Mouse (Mus musculus) heart, embryonic 13.5 days (tissue): ENCODE results near the gene Clasp2. TPM values are rescaled to one million over a fixed set of nuclear protein-coding genes. Genes with fewer than 3 reads are reported as not detected.

ENCODE experiments used
- ATAC-seq: fragments of 200-750 bp; cut with Nextera tagmentation; 2 replicates; pipeline ENCODE4 v1.8.0; 2017; ENCODE audit warnings: moderate TSS enrichment; ENCODE audit not compliant: insufficient number of reproducible peaks, low FRiP score, low TSS enrichment; ENCODE audit errors: extremely low read depth
- H3K27ac ChIP-seq: fragments of 300-500 bp; sonication (generic); replicated peaks from 2 replicates; pipeline ENCODE4 v1.5.1; 2015; ENCODE audit warnings: moderate library complexity, mild to moderate bottlenecking, inconsistent platforms
- H3K27me3 ChIP-seq: fragments of 300-500 bp; sonication (generic); replicated peaks from 2 replicates; pipeline ENCODE4 v1.6.1; 2015; ENCODE audit warnings: mild to moderate bottlenecking, inconsistent platforms
- H3K36me3 ChIP-seq: fragments of 300-500 bp; sonication (generic); 2 replicates; pipeline ENCODE4 v1.6.1; 2015; ENCODE audit warnings: mild to moderate bottlenecking, inconsistent platforms
- H3K4me1 ChIP-seq: fragments of 300-500 bp; sonication (generic); 2 replicates; pipeline ENCODE4 v1.6.1; 2015; ENCODE audit warnings: inconsistent platforms
- H3K4me2 ChIP-seq: fragments of 300-500 bp; sonication (generic); 2 replicates; pipeline ENCODE4 v1.6.1; 2015; ENCODE audit warnings: inconsistent platforms, mild to moderate bottlenecking, moderate library complexity
- H3K4me3 ChIP-seq: fragments of 300-500 bp; sonication (generic); 2 replicates; pipeline ENCODE4 v1.5.1; 2015; ENCODE audit warnings: moderate library complexity, mild to moderate bottlenecking, inconsistent platforms
- H3K9ac ChIP-seq: fragments of 300-500 bp; sonication (generic); 2 replicates; pipeline ENCODE4 v1.6.1; 2015; ENCODE audit warnings: inconsistent platforms, mild to moderate bottlenecking, moderate library complexity
- H3K9me3 ChIP-seq: fragments of 300-500 bp; sonication (generic); 2 replicates; pipeline ENCODE4 v1.6.1; 2016; ENCODE audit warnings: inconsistent platforms
- WGBS: fragments of 180-500 bp; shearing (Covaris S2); methylation state at CpG from one replicate; pipeline ENCODE4 v1.1.7; 2015; ENCODE audit warnings: mixed read lengths; 5-methylcytosine and 5-hydroxymethylcytosine counted together
- polyA plus RNA-seq: library from polyadenylated mRNA; unstranded; fragments of >200 nt; fragmentation: Nextera tagmentation; extraction: Ambion mirVana; gene quantifications from 2 replicates; pipeline ENCODE4 v1.2.1, GENCODE M21; 2015

The Clasp2 gene
- polyA plus RNA-seq, 1 experiment from 2014 or later: 20.3 TPM

DNA sequence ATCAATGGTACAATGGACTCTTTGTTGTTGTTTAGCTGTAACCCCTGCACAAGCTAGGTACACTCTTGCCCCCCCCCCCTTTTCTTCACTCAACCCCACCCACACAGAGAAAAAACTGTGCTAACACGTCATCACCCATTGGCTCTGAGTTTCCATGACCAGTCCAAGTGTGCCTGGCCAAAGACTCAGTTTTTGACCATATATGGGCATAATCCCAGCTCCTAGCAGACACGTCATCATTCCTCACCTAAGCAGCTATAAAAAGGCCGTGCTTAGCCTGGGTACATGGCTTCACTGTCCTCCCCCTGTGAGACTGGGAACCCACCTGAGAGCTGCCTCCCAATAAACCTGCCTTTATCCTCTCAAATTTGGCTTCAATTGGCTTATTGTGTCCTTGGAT is 15.1 kb upstream of the Clasp2 start:
- H3K9ac ChIP-seq: no peak overlapping the region
- no peaks in the 10 kb centered on the region for H3K36me3 ChIP-seq
- no peak overlapping the region for H3K27ac ChIP-seq
- no peak overlapping the region for H3K4me2 ChIP-seq
- no peaks in the 10 kb centered on the region for H3K27me3 ChIP-seq
- no peak overlapping the region for H3K4me3 ChIP-seq
- H3K4me1 ChIP-seq: no peaks in the 10 kb centered on the region
- no peaks in the 10 kb centered on the region for H3K9me3 ChIP-seq
- ATAC-seq: no peak
- WGBS: 50% methylated on average over 3 of the region's 3 CpGs

GRCm38 (mm10) chr9:113726991-113727680 is 14.1 kb upstream of the Clasp2 start:
- ATAC-seq: no peak
- H3K9me3 ChIP-seq: no peaks in the 10 kb centered on the region
- no peak overlapping the region for H3K9ac ChIP-seq
- H3K4me2 ChIP-seq: no peak overlapping the region
- H3K4me3 ChIP-seq: no peak overlapping the region
- no peaks in the 10 kb centered on the region for H3K36me3 ChIP-seq
- no peaks in the 10 kb centered on the region for H3K4me1 ChIP-seq
- 83% methylated on average over 18 of the region's 18 CpGs for WGBS
- H3K27ac ChIP-seq: no peak overlapping the region
- H3K27me3 ChIP-seq: no peaks in the 10 kb centered on the region

- Histone ChIP-seq H3K27ac (no peak overlapping the region), H3K9ac (no peak overlapping the region), H3K9me3 (no peaks in the 10 kb centered on the region), H3K36me3 (no peaks in the 10 kb centered on the region), H3K27me3 (no peaks in the 10 kb centered on the region), H3K4me2 (no peak overlapping the region), H3K4me3 (no peak overlapping the region), H3K4me1 (no peaks in the 10 kb centered on the region)
- ATAC-seq: no peak
- WGBS: 62% methylated on average over 3 of the region's 3 CpGs
Measured at GRCm38 (mm10) chr9:113731540-113731939, 9.7 kb upstream of the Clasp2 start.

GRCm38 (mm10) chr9:113735920-113736319 is 5.4 kb upstream of the Clasp2 start:
- Histone ChIP-seq H3K9me3 (no peaks in the 10 kb centered on the region), H3K9ac (no peak overlapping the region), H3K4me2 (no peak overlapping the region), H3K4me1 (peaks cover 13% of the 10 kb centered on the region), H3K4me3 (no peak overlapping the region), H3K36me3 (no peaks in the 10 kb centered on the region), H3K27me3 (no peaks in the 10 kb centered on the region), H3K27ac (no peak overlapping the region)
- no peak for ATAC-seq

DNA sequence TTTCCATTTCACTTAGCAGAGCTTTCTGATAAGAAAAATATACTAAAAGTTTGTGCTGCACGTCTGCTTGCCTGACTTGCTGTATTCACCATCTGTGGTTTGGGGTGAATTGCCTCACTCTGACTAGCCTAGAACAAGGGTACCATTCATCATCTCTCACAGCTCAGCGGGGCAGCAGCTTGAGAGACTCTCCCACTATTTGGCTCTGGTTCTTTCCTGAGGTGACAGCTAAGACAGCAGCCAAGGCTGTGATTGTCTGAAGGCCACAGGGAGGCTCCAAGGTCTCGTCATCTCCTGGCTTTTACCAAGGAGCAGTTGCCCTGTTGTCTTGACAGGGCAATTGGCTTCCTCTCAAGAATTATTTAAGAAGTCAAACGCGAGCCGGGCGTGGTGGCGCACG is 3.3 kb upstream of the Clasp2 start:
- Histone ChIP-seq H3K4me2 (no peak overlapping the region), H3K9ac (no peak overlapping the region), H3K4me1 (peaks cover 20% of the 10 kb centered on the region), H3K27me3 (no peaks in the 10 kb centered on the region), H3K9me3 (no peaks in the 10 kb centered on the region), H3K4me3 (no peak overlapping the region), H3K27ac (no peak overlapping the region), H3K36me3 (no peaks in the 10 kb centered on the region)
- WGBS: 53% methylated on average over 9 of the region's 9 CpGs
- no peak for ATAC-seq

DNA sequence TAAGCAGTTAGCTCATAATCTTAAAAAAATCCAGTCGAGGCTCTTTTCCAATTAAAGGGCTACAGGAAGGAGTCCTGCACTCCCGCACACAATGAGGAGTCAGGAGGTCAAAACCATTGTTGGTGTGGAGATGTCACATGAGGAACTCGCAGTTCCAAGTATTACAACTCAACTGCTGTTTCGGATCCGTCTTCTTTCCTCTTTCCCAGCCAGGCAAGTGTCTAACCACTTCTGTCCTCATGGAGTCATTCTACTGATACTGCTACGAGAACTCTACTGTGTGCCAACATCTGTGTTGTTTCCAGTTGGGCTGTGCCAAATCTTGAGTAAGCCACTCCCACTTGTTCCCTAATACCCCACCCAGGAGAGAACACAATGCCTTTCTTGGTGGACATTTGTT is 2.3 kb upstream of the Clasp2 start:
- ATAC-seq: no peak
- 61% methylated on average over 6 of the region's 6 CpGs for WGBS

GRCm38 (mm10) chr9:113741637-113742137 is 414 bp downstream of the Clasp2 start:
- H3K27me3 ChIP-seq: no peaks in the 10 kb centered on the region
- H3K9ac ChIP-seq: peak overlapping the region; percentile 93
- no peaks in the 10 kb centered on the region for H3K9me3 ChIP-seq
- under 1% methylated on average over 60 of the region's 64 CpGs for WGBS
- peak overlapping the region; percentile 85 for H3K4me3 ChIP-seq
- H3K4me1 ChIP-seq: peaks cover 29% of the 10 kb centered on the region
- H3K36me3 ChIP-seq: no peaks in the 10 kb centered on the region
- H3K4me2 ChIP-seq: peak overlapping the region; percentile 100
- peak; percentile 41 for ATAC-seq
- H3K27ac ChIP-seq: peak overlapping the region; percentile 79

More for the DNA sequence above, 2.3 kb upstream of the Clasp2 start:
- Histone ChIP-seq H3K9me3 (no peaks in the 10 kb centered on the region), H3K4me1 (peaks cover 26% of the 10 kb centered on the region), H3K4me3 (no peak overlapping the region), H3K27me3 (no peaks in the 10 kb centered on the region), H3K27ac (0 out of 2 replicates have a peak overlapping the region, but pooled peaks have one; percentile 4), H3K9ac (no peak overlapping the region), H3K4me2 (no peak overlapping the region), H3K36me3 (no peaks in the 10 kb centered on the region)

DNA sequence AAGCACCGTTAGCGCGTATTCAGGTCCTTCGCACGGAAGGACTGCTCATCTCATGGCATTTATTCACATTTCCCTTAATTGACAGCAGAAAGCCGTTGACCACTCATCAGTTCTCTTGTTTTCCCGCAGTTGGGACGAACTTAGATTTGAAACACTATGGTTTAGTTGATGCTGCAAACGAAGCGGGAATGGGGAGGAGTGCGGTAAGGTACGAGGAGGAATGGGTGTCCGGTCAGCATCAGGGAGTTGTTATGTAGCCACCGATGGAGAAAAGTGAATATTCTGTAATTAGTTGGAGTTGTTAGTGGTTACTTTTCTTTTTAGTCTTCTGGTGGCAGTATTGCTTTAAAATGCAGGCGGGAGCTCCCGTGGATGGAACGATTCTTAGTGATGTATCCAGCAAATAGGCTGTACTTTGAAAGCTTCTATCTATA is 1.1 kb downstream of the Clasp2 start:
- Histone ChIP-seq H3K4me3 (peak overlapping the region; percentile 85), H3K9me3 (no peaks in the 10 kb centered on the region), H3K27me3 (no peaks in the 10 kb centered on the region), H3K4me1 (peaks cover 29% of the 10 kb centered on the region), H3K4me2 (peak overlapping the region; percentile 100), H3K27ac (peak overlapping the region; percentile 79; the same call in 1 of the 2 replicates), H3K9ac (peak overlapping the region; percentile 93), H3K36me3 (no peaks in the 10 kb centered on the region)
- ATAC-seq: no peak
- WGBS: 3% methylated on average over 17 of the region's 17 CpGs

GRCm38 (mm10) chr9:113743291-113743690 is 2.0 kb downstream of the Clasp2 start:
- WGBS: 41% methylated on average over 3 of the region's 3 CpGs
- H3K4me1 ChIP-seq: peaks cover 29% of the 10 kb centered on the region
- no peak for ATAC-seq

GRCm38 (mm10) chr9:113749356-113749755 is 8.1 kb downstream of the Clasp2 start:
- H3K27ac ChIP-seq: 0 out of 2 replicates have a peak overlapping the region, but pooled peaks have one; percentile 12
- H3K27me3 ChIP-seq: no peaks in the 10 kb centered on the region
- H3K4me3 ChIP-seq: no peak overlapping the region
- H3K9me3 ChIP-seq: no peaks in the 10 kb centered on the region
- WGBS: 70% methylated on average over 7 of the region's 7 CpGs
- H3K4me1 ChIP-seq: peaks cover 3% of the 10 kb centered on the region; the same call in 1 of the 2 replicates
- peaks cover 8% of the 10 kb centered on the region for H3K36me3 ChIP-seq
- ATAC-seq: no peak
- H3K9ac ChIP-seq: no peak overlapping the region
- no peak overlapping the region for H3K4me2 ChIP-seq

More at GRCm38 (mm10) chr9:113743291-113743690, 2.0 kb downstream of the Clasp2 start:
- peak overlapping the region; percentile 93; the same call in 1 of the 2 replicates for H3K9ac ChIP-seq
- no peak overlapping the region for H3K27ac ChIP-seq
- H3K9me3 ChIP-seq: no peaks in the 10 kb centered on the region
- H3K4me2 ChIP-seq: peak overlapping the region; percentile 100
- H3K27me3 ChIP-seq: no peaks in the 10 kb centered on the region
- peak overlapping the region; percentile 85; the same call in 1 of the 2 replicates for H3K4me3 ChIP-seq
- H3K36me3 ChIP-seq: no peaks in the 10 kb centered on the region

DNA sequence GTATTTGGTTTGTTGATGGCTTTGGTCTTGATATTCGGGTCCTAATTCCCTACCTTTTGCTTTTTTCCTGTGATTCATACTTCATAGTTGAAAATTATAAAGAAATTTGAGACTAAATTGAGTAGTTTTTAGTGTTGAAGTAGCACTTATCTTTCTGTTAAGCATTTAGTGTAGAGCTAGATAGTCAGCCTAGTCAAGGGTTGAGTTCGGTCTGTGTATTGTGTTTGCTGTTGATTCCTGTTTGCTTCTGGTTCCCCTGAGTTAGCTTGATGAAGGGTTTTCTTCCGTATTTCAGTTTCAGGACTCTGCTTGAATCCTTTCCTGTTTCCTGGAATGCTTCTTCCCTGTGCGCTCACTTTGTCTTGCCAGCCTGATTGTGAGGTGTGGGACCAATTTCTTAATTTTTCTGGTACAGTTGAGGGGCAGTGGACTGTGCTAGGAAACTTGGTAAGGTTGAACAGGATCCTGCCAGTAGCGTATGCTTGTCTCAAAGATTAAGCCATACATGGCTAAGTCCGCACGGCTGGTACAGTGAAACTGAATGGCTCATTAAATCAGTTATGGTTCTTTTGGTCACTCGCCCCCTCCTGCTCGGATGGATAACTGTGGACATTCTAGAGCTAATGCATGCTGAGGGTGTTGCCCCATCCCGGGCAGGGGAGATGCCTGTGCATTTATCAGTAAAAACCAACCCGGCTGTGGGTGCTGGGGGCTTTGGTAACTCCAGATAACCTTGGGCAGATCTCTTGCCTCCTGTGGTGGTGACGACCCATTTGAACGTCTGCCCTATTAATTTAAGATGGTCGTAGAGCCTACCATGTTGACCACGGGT is 14.8 kb downstream of the Clasp2 start:
- no peak for ATAC-seq
- no peak overlapping the region for H3K27ac ChIP-seq
- H3K9ac ChIP-seq: no peak overlapping the region
- H3K4me1 ChIP-seq: peaks cover 11% of the 10 kb centered on the region
- no peak overlapping the region for H3K4me2 ChIP-seq
- 78% methylated on average over 15 of the region's 15 CpGs for WGBS
- H3K36me3 ChIP-seq: peaks cover 16% of the 10 kb centered on the region
- no peaks in the 10 kb centered on the region for H3K27me3 ChIP-seq
- H3K9me3 ChIP-seq: no peaks in the 10 kb centered on the region; the same call in 1 of the 2 replicates
- no peak overlapping the region for H3K4me3 ChIP-seq
